Mouse (Mus musculus) hindbrain, embryonic 14.5 days (tissue): ENCODE results near the gene Pdia4. TPM values are rescaled to one million over a fixed set of nuclear protein-coding genes. Genes with fewer than 3 reads are reported as not detected.

ENCODE experiments used
- ATAC-seq: fragments of 200-750 bp; cut with Nextera tagmentation; 2 replicates; pipeline ENCODE4 v1.8.0; 2017; ENCODE audit warnings: moderate number of reproducible peaks, mild to moderate bottlenecking, moderate TSS enrichment, moderate library complexity; ENCODE audit not compliant: low FRiP score
- DNase-seq: peaks from one replicate; pipeline ENCODE4 v3.0.0-alpha.2; 2015; ENCODE audit warnings: low spot score
- H3K27ac ChIP-seq: fragments of 300-500 bp; sonication (generic); 2 replicates; pipeline ENCODE4 v1.5.1; 2014; ENCODE audit warnings: mild to moderate bottlenecking, moderate library complexity
- H3K27me3 ChIP-seq: fragments of 300-500 bp; sonication (generic); 2 replicates; pipeline ENCODE4 v1.6.1; 2014; ENCODE audit warnings: mild to moderate bottlenecking, low read length, mixed read lengths; ENCODE audit not compliant: control insufficient read depth, insufficient read depth
- H3K36me3 ChIP-seq: fragments of 300-500 bp; sonication (generic); replicated peaks from 2 replicates; pipeline ENCODE4 v1.6.1; 2014; ENCODE audit not compliant: control insufficient read depth, insufficient read depth
- H3K4me1 ChIP-seq: fragments of 300-500 bp; sonication (generic); replicated peaks from 2 replicates; pipeline ENCODE4 v1.6.1; 2014; ENCODE audit warnings: antibody characterized with exemption, low read length, mixed read lengths; ENCODE audit not compliant: control insufficient read depth, insufficient read depth
- H3K4me2 ChIP-seq: fragments of 300-500 bp; sonication (generic); replicated peaks from 2 replicates; pipeline ENCODE4 v1.6.1; 2014; ENCODE audit warnings: mild to moderate bottlenecking, moderate library complexity
- H3K4me3 ChIP-seq: fragments of 300-500 bp; sonication (generic); replicated peaks from 2 replicates; pipeline ENCODE4 v1.5.1; 2014; ENCODE audit warnings: mild to moderate bottlenecking, low read length
- H3K9ac ChIP-seq: fragments of 300-500 bp; sonication (generic); 2 replicates; pipeline ENCODE4 v1.6.1; 2014
- H3K9me3 ChIP-seq: fragments of 300-500 bp; sonication (generic); 2 replicates; pipeline ENCODE4 v1.6.1; 2016; ENCODE audit warnings: low read length; ENCODE audit not compliant: control insufficient read depth
- WGBS: fragments of 180-500 bp; shearing (Covaris S2); extraction: QIAGEN DNeasy Blood & Tissue Kit; methylation state at CpG from one replicate; pipeline ENCODE4 v1.1.7; 2014; 5-methylcytosine and 5-hydroxymethylcytosine counted together
- polyA plus RNA-seq: library from polyadenylated mRNA; unstranded; fragments of >200 nt; fragmentation: Nextera tagmentation; extraction: Ambion mirVana; gene quantifications from 2 replicates; pipeline ENCODE4 v1.2.1, GENCODE M21; 2014

Pdia4 gene
- polyA plus RNA-seq, 1 experiment from 2014 or later: 149 TPM

DNA sequence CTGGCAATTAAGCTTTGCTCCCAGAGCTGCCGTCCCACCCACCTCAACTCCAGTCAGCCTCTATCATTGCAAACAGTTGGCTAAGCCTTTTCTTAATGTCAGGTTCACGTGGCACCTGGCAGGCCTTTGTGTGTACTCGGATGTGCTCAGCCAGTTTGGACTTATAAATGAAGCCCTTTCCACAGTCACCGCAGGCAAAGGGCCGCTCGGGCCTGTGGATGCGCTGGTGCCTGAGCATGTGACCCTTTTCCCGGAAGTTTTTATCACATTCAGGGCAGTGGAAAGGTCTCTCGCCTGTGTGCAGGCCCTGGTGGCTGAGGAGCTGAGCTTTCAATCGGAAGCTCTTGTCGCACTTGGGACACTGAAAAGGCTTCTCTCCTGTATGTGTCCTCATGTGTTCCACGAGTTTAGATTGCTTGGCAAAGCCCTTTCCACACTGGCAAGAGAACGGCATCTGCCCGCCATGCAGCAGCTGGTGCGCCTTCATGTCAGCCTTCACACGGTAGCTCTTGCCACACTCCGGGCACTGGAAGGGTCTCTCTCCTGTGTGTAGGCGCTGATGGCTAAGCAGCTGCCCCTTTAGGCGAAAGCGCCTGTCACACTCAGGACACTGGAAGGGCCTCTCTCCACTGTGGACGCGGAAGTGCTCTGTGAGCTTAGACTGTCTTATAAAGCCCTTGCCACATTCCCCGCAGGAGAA is 6.5 kb upstream of the Pdia4 start:
- peaks cover 76% of the 10 kb centered on the region for H3K36me3 ChIP-seq
- WGBS: 93% methylated on average over 23 of the region's 23 CpGs
- H3K27ac ChIP-seq: peak overlapping the region; percentile 32; the same call in 1 of the 2 replicates
- ATAC-seq: no peak
- H3K27me3 ChIP-seq: no peaks in the 10 kb centered on the region
- H3K4me3 ChIP-seq: no peak overlapping the region
- H3K9me3 ChIP-seq: no peaks in the 10 kb centered on the region
- no peaks in the 10 kb centered on the region for H3K4me1 ChIP-seq
- DNase-seq: no peak
- H3K9ac ChIP-seq: no peak overlapping the region
- H3K4me2 ChIP-seq: no peak overlapping the region

DNA sequence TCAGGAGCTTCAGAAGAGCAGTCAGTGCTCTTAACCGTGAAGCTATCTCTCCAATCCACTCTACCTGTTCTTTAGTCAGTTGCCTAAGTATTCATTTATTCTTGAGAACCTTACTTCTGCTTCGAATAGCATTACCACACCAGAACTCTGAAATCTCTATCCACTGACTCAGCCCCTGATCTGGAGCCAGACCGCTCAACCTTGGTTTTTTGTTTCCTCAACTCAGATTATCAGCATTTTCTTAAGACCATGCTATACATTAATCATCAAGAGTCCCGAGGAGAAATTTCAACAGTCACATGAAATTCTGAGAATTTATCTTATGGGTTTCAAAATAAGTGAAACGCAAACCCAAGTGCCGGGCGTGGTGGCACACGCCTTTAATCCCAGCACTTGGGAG is 5.5 kb upstream of the Pdia4 start:
- Histone ChIP-seq H3K4me2 (no peak overlapping the region), H3K36me3 (peaks cover 65% of the 10 kb centered on the region), H3K9me3 (no peaks in the 10 kb centered on the region), H3K27me3 (no peaks in the 10 kb centered on the region), H3K4me3 (no peak overlapping the region), H3K9ac (no peak overlapping the region), H3K27ac (no peak overlapping the region), H3K4me1 (0 out of 2 replicates have a peak, but pooled peaks cover 4% of the 10 kb centered on the region)
- DNase-seq (no peak), ATAC-seq (no peak)
- WGBS: 95% methylated on average over 8 of the region's 8 CpGs

DNA sequence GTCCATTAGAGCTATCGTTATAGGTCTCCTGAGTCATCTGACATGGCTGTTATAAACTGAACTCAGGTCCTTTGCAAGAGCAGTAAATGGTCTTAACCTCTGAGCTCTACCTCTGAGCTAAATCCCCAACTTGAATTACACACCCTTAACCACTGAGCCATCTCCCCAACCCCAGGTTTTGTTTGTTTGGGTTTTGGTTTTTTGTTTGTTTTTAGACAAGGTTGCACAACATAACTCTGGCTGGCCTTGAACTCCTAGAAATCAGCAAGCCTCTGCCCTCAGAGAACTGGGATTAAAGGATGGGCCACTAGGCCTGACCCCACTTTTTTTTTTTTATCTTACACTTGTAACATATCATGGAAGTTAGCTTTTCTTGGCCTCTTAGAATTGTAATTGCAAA is 2.9 kb upstream of the Pdia4 start:
- ATAC-seq (no peak), DNase-seq (no peak)
- H3K36me3 ChIP-seq: peaks cover 40% of the 10 kb centered on the region
- H3K27ac ChIP-seq: no peak overlapping the region
- WGBS: 88% methylated on average over 1 of the region's 1 CpGs
- H3K9ac ChIP-seq: no peak overlapping the region
- peaks cover 15% of the 10 kb centered on the region for H3K4me1 ChIP-seq
- H3K27me3 ChIP-seq: no peaks in the 10 kb centered on the region
- H3K4me3 ChIP-seq: no peak overlapping the region
- no peak overlapping the region for H3K4me2 ChIP-seq
- no peaks in the 10 kb centered on the region for H3K9me3 ChIP-seq

DNA sequence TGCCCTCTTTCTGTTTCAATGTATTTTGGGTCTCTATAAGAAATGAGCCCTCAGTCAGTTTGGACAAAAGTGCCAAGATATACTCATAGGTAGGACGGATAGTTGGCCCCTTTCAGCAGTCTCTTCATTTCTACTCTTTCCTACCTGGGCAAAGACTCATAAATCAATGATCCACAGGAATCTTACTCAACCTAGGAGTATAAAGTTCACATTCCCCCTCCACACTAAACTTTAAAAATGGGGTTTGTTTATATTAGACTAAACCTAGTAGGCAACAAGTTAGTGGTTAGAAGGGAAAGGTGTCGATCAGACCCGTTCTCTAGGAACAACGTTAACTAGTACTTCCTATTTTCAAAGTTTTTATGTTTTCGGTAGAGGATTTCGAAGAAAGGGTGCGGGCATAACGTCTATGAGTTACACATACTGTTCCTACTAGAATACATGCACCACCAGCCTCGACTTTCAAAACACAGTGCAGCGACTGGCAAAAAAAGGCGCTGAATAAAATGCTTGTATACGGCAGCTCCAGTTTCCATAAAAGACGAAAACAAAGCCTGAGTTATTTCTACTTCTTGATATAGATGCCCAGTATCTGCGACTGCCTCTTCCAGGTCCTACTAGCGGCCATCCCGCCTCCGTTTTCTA is 837 bp downstream of the Pdia4 start:
- Histone ChIP-seq H3K4me2 (peak overlapping the region; percentile 63), H3K4me1 (peaks cover 31% of the 10 kb centered on the region), H3K36me3 (peaks cover 6% of the 10 kb centered on the region), H3K9ac (peak overlapping the region; percentile 89), H3K27me3 (no peaks in the 10 kb centered on the region), H3K27ac (peak overlapping the region; percentile 91), H3K4me3 (peak overlapping the region; percentile 74), H3K9me3 (no peaks in the 10 kb centered on the region)
- WGBS: 1% methylated on average over 17 of the region's 17 CpGs
- no peak for ATAC-seq
- no peak for DNase-seq

DNA sequence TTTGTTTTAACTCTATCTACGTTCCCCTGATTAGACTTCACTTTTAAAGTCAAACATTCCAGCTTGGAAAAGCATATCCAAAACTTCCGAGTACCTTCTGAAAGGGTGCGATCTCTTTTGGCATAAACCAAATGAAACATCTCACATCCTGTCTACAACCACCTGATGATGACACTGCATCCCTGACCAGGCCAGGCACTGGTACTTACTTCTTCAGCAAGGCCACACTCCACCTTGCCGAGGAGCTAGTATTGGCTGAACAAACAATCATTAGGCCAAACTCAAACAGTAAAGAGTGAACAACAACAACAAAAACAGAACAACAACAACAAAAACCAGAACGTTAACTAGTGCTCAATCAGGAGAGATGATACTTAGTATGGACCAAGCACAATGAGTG is 1.9 kb downstream of the Pdia4 start:
- peaks cover 31% of the 10 kb centered on the region for H3K4me1 ChIP-seq
- no peaks in the 10 kb centered on the region for H3K9me3 ChIP-seq
- H3K9ac ChIP-seq: peak overlapping the region; percentile 89
- 74% methylated on average over 5 of the region's 5 CpGs for WGBS
- H3K27me3 ChIP-seq: no peaks in the 10 kb centered on the region
- H3K27ac ChIP-seq: no peak overlapping the region
- peaks cover 13% of the 10 kb centered on the region for H3K36me3 ChIP-seq
- no peak for ATAC-seq
- no peak for DNase-seq
- peak overlapping the region; percentile 63 for H3K4me2 ChIP-seq
- H3K4me3 ChIP-seq: peak overlapping the region; percentile 74

DNA sequence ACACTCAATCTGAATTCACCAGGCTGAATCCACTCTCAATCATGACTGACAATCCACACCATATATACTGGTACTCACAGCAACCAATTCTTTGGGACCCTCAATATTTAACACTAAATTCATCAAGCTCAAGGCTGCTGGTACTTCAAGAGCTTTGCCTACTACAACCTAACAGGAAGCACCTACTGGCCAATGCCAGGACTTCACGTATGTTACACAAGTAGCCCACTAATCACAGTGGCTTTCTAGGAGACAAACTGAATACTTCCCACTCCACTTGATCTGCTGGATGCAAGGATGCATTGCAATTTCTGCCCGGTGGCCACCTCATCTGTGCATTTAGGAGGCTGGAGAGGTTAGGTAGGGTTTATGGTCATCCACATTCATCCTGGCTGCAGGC is 3.0 kb downstream of the Pdia4 start:
- H3K4me1 ChIP-seq: peaks cover 31% of the 10 kb centered on the region
- no peaks in the 10 kb centered on the region for H3K9me3 ChIP-seq
- no peak overlapping the region for H3K9ac ChIP-seq
- H3K27ac ChIP-seq: no peak overlapping the region
- peak overlapping the region; percentile 63; the same call in 1 of the 2 replicates for H3K4me2 ChIP-seq
- peaks cover 24% of the 10 kb centered on the region for H3K36me3 ChIP-seq
- ATAC-seq: no peak
- DNase-seq: no peak
- WGBS: 80% methylated on average over 2 of the region's 2 CpGs
- H3K4me3 ChIP-seq: no peak overlapping the region
- H3K27me3 ChIP-seq: no peaks in the 10 kb centered on the region

DNA sequence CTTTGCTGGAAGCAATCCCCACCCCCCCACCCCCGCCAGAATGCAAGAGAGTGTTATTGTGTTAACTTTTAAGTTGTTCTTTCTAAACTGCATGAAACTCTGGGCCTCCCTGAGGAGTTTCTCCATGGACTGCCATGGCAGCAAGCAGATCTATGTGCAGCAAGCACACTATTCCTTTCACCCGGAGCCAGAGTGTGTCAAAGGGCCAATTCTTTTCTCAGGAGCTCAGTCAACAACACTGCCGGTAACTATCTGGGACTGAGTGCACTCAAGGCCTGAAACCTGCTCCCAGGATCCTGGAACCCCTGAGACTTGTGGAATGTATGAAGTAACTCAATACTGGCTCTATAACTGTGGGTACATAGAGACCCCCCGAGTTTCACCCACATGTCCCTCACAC is 4.2 kb downstream of the Pdia4 start:
- H3K27me3 ChIP-seq: no peaks in the 10 kb centered on the region
- no peak overlapping the region for H3K9ac ChIP-seq
- H3K9me3 ChIP-seq: no peaks in the 10 kb centered on the region
- peaks cover 35% of the 10 kb centered on the region for H3K36me3 ChIP-seq
- ATAC-seq (no peak), DNase-seq (no peak)
- H3K4me1 ChIP-seq: peaks cover 29% of the 10 kb centered on the region
- peak overlapping the region; percentile 28 for H3K4me2 ChIP-seq
- peak overlapping the region; percentile 16; the same call in 1 of the 2 replicates for H3K27ac ChIP-seq
- H3K4me3 ChIP-seq: no peak overlapping the region
- 74% methylated on average over 4 of the region's 4 CpGs for WGBS

DNA sequence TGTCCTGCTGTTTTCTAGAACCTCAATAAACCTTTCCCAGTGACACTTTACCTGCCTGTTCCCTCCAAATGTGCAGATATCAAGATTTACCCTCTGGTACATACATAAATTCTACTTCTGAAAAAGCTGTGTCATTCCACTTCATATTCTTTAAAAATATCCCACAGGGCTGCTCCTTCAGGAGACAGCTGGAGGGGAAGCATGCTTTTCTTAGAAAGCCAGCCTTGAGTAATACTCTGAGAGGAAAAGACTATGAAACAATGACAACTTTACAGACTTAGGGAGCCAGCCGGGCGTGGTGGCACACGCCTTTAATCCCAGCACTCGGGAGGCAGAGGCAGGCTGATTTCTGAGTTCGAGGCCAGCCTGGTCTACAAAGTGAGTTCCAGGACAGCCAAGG is 4.7 kb downstream of the Pdia4 start:
- H3K27me3 ChIP-seq: no peaks in the 10 kb centered on the region
- peaks cover 40% of the 10 kb centered on the region for H3K36me3 ChIP-seq
- H3K9me3 ChIP-seq: no peaks in the 10 kb centered on the region
- H3K9ac ChIP-seq: no peak overlapping the region
- H3K4me1 ChIP-seq: peaks cover 27% of the 10 kb centered on the region
- no peak overlapping the region for H3K27ac ChIP-seq
- no peak for DNase-seq
- H3K4me2 ChIP-seq: no peak overlapping the region
- 94% methylated on average over 4 of the region's 5 CpGs for WGBS
- ATAC-seq: no peak
- H3K4me3 ChIP-seq: no peak overlapping the region

DNA sequence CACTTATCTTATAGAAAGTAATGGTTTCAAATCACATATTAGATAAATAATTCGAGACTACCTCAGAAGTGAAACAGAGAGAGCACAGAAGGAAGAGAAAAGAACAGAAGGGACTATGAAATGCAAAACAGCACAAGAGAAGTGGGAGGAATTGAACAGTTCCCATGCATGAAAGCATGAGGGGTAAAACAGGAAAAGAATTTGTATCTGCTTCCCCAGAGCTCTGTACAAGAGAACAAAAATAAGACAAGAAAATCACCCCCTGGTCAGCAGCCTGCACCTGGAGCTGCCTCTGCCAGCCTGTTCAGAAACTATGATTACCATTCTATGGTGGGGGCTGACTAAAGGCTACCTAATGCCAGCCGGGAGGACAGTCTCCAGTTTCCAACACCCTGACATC is 5.8 kb downstream of the Pdia4 start:
- H3K9ac ChIP-seq: no peak overlapping the region
- no peaks in the 10 kb centered on the region for H3K27me3 ChIP-seq
- peaks cover 52% of the 10 kb centered on the region for H3K36me3 ChIP-seq
- no peak overlapping the region for H3K27ac ChIP-seq
- DNase-seq (no peak), ATAC-seq (no peak)
- 91% methylated on average over 2 of the region's 2 CpGs for WGBS
- no peak overlapping the region for H3K4me3 ChIP-seq
- H3K4me1 ChIP-seq: peaks cover 27% of the 10 kb centered on the region
- H3K9me3 ChIP-seq: no peaks in the 10 kb centered on the region
- no peak overlapping the region for H3K4me2 ChIP-seq
